Mouse (Mus musculus) bone marrow macrophage, adult 2 months (primary cell): Measurements from ENCODE around the gene Cfl1. TPM values are rescaled to one million over a fixed set of nuclear protein-coding genes. Genes with fewer than 3 reads are reported as not detected.

ENCODE experiments used
- H3K27ac ChIP-seq: 2 replicates; pipeline ENCODE4 v1.5.1; 2012; ENCODE audit warnings: low read depth, low read length; ENCODE audit not compliant: insufficient read depth
- H3K4me1 ChIP-seq: 2 replicates; pipeline ENCODE4 v1.6.1; 2012; ENCODE audit warnings: low read length; ENCODE audit not compliant: control insufficient read depth, insufficient read depth
- H3K4me3 ChIP-seq: 2 replicates; pipeline ENCODE4 v1.5.1; 2012; ENCODE audit warnings: mild to moderate bottlenecking, low read length, moderate library complexity; ENCODE audit not compliant: insufficient read depth
- CTCF ChIP-seq: IDR thresholded peaks from 2 replicates; pipeline ENCODE4 v1.5.1; 2012; ENCODE audit warnings: low read depth, mild to moderate bottlenecking, low read length, moderate library complexity
- POLR2A ChIP-seq: IDR thresholded peaks from 2 replicates; pipeline ENCODE4 v1.6.1; 2012; ENCODE audit warnings: mild to moderate bottlenecking, low read depth, low read length, borderline replicate concordance
- polyA plus RNA-seq: library from polyadenylated mRNA; stranded (reverse); fragments of >200 nt; gene quantifications from 2 replicates; pipeline ENCODE4 v1.2.4, GENCODE M21; 2012; ENCODE audit not compliant: missing spikeins, insufficient read depth, insufficient read length

The Cfl1 gene
- 1,898 and 2,021 TPM in 2 replicates for polyA plus RNA-seq

DNA sequence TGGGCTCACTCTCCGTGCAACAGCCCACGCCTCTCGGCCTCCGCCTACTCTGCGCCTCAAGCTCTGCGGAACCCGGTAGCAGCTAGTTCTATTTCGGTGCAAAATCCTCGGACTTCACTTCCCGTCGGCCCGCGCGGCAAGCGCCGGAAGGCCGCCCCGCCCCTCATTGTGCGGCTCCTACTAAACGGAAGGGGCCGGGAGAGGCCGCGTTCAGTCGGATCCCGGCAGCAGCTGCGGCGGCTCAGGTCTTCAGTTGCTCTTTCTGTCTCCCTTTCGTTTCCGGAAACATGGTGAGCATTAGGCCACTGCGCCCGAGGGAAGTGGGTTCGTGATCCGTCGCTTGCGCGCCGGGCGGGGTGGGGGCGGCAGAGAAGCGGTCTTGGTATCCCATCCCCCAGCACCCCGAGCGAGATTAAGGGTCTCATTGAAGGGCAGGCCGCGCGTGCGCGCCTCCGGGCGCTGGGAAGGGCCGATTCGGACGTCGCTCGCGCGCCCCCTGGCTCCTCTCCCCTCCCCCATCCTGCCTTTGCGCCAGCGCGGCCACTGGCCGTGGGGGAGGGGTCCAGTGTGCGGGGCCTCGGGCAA is at the start of gene Cfl1:
Gene Cfl1, plus strand, starts transcription at position 143 of the 585 bp plus-strand sequence.
- Histone ChIP-seq H3K27ac (peak within 1 kb of the TSS; percentile 97), H3K4me1 (peaks cover 12% of the 10 kb centered on the region), H3K4me3 (peak within 1 kb of the TSS; percentile 86)
- TF ChIP-seq CTCF (no peak), POLR2A (peak; percentile 54; the same call in 1 of the 2 replicates)

- Histone ChIP-seq H3K4me1 (peaks cover 5% of the 10 kb centered on the region), H3K4me3 (no peak overlapping the region), H3K27ac (no peak overlapping the region)
- TF ChIP-seq CTCF: no peak
- no peak for TF ChIP-seq POLR2A
Observed at GRCm38 (mm10) chr19:5444371-5444908, 45.8 kb upstream of the Cfl1 start.

DNA sequence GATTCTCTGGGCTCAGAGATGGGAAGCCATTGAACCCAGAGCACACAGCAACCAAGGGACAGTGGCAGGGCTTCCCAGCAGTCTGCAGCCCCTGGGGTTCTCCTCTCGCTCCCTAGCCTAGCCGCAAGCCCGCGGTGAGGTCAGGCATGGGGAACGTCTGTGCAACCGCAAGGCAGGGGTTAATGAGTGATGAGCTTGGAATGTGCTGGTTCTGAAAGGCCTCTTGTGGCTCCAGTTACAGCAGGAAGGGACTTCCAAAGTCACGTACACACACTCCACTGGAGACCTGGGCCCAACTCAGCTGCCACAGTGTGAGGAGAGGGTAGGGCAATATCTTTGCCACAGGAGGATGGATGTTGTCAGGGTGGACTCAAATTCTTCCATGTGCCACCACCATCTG is 45.3 kb upstream of the Cfl1 start:
- no peak overlapping the region for H3K4me3 ChIP-seq
- H3K4me1 ChIP-seq: peaks cover 5% of the 10 kb centered on the region
- H3K27ac ChIP-seq: no peak overlapping the region
- TF ChIP-seq POLR2A (no peak), CTCF (no peak)

DNA sequence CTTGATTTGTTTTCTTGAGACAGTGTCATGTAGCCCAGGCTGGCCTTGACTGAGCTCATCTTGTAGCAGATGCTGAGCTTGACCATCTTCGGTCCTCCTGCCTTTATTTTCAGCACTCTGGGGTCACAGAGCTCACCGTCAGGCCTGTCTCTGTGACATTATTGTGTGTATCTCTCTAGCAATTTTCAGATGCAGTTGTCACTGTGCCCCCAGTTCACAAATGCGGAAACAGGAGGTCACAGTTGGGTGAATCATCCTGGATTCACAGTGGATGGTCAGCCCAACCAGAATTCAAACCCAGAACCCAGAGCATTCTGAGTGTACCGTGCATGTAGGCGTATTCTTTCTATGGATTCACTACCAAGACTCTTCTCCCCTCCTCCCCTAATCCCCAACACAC is 44.5 kb upstream of the Cfl1 start:
- H3K4me1 ChIP-seq: peaks cover 5% of the 10 kb centered on the region
- no peak overlapping the region for H3K4me3 ChIP-seq
- TF ChIP-seq POLR2A (no peak), CTCF (no peak)
- no peak overlapping the region for H3K27ac ChIP-seq

DNA sequence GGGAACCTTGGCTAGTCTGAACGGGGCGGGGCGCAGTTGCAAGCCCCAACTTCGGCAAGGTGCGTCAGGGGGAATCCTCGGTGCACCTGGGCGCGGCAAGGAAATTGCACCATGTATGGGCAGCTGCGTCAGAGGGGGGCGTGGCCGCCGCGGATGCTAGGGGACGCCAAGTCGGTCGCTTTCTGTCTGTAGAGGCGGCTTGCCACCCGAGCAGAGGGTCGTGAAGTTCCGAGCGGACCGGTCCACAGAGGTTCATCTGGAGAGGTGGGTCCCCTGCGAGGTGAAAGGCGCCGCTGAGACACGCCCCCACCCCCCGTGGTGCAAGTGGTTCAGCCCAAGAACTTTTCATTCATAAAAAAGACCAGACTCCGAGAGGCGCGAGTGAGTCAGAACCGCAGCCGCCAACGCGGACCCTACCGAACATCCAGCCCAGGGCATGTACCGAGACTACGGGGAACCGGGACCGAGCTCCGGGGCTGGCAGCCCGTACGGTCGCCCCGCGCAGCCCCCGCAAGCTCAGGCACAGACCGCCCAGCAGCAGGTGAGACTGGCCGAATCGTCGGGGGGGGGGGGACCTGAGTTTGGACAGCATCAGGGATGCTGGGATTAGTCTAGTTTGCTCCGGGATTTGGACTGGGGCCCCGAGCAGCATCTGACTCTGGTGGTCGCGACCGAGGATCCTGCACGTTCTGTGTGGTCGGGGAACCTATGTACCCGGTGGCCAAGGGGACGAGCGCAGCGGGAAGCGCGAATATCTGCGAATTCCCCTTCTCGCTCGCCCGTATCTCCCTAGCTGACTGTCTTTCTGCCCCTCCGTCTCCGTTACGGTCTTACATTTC is 42.5 kb upstream of the Cfl1 start, which contains the start of gene Fosl1:
Gene Fosl1, plus strand, starts transcription at position 33 of the 839 bp plus-strand sequence.
- TF ChIP-seq POLR2A: no peak
- no peak for TF ChIP-seq CTCF
- Histone ChIP-seq H3K4me3 (peak within 1 kb of the TSS; percentile 73), H3K4me1 (peaks cover 5% of the 10 kb centered on the region), H3K27ac (no peak within 1 kb of the TSS)

DNA sequence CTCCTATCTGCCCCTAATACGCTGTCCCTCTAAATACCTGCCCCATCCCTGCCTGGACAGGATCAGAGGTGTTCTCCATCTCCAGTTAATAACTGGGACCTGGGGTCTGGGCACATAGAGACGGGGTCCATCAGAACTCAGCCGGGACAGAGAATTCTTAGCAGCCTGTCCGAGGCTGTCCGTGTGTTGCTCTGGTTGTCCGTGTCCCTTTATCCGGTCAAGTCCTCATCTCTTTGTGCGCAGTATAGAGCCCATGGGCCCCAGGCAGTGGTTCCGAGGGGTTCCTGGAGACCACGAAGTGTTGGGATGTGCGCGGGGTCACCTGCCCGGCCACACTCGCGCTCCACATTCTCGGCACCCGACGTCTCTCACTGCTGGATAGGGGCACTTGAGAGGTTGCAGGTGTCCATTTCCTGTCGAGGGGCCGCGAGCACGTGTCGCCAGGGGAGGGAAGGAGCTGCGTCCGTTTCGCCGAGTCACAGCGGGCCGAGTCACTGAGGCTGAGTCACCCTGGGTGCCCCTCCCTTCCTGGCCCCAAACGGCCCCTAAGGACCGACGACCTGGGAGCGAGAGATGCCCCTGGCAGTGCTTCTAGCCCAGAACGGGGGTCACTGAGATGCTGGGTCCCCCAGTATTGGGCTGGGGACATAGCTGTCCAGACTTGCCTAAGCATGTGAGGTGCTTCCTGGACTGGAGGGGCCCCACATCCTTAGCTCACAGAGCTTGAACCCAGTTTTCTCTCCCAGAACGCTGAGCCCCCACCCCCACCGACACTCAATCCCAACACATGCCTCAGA is 41.7 kb upstream of the Cfl1 start:
- H3K4me1 ChIP-seq: peaks cover 5% of the 10 kb centered on the region
- H3K27ac ChIP-seq: no peak overlapping the region
- no peak for TF ChIP-seq POLR2A
- no peak for TF ChIP-seq CTCF
- peak overlapping the region; percentile 73 for H3K4me3 ChIP-seq

DNA sequence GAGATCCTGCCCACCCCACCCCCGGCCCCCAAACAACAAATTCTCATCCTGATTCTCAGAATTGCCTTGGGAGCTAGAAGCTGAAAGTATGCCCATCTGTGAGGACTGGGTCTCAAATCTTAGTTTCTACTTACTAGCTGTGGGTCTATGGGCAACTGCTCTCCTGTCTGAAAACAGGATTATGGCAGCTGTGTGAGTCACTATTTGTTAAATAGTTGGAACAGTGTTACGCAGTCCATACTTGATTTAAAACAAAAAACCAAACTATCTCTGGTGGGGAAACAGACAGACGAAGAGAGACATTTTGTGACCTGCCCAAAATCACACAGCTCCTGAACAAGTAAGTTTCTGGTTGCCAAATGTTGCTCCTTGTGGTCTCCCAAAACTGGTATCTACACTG is 40.6 kb upstream of the Cfl1 start:
- no peak overlapping the region for H3K27ac ChIP-seq
- no peak overlapping the region for H3K4me3 ChIP-seq
- H3K4me1 ChIP-seq: peaks cover 5% of the 10 kb centered on the region
- TF ChIP-seq POLR2A (no peak), CTCF (no peak)

GRCm38 (mm10) chr19:5451766-5452165 is 38.5 kb upstream of the Cfl1 start:
- H3K4me1 ChIP-seq: peaks cover 9% of the 10 kb centered on the region
- no peak overlapping the region for H3K4me3 ChIP-seq
- TF ChIP-seq POLR2A (no peak), CTCF (no peak)
- no peak overlapping the region for H3K27ac ChIP-seq

DNA sequence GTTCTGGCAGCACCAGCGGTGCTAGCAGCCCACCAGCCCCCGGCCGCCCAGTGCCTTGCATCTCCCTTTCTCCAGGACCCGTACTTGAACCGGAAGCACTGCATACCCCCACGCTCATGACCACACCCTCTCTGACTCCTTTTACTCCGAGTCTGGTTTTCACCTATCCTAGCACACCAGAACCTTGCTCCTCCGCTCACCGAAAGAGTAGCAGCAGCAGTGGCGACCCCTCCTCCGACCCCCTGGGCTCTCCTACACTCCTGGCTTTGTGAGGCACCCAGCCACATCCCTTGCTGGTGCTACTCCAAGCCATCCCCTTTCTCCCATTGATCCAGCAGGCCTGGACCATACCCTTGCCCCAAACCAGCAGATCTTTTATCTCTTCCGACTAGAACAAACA is 35.2 kb upstream of the Cfl1 start:
- Histone ChIP-seq H3K4me3 (no peak overlapping the region), H3K4me1 (peaks cover 8% of the 10 kb centered on the region), H3K27ac (no peak overlapping the region)
- TF ChIP-seq POLR2A (no peak), CTCF (no peak)
